Mouse (Mus musculus) myocyte (in vitro differentiated cells): ENCODE measurements around the gene Etfbkmt. TPM values are rescaled to one million over a fixed set of nuclear protein-coding genes. Genes with fewer than 3 reads are reported as not detected.

Experiments
- H3K27me3 ChIP-seq: one replicate; pipeline ENCODE4 v1.6.1; 2011; ENCODE audit not compliant: control insufficient read depth, insufficient read depth, insufficient read length
- H3K36me3 ChIP-seq: one replicate; pipeline ENCODE4 v1.6.1; 2011; ENCODE audit not compliant: control insufficient read depth, insufficient read depth
- H3K4me2 ChIP-seq: one replicate; pipeline ENCODE4 v1.6.1; 2011; ENCODE audit warnings: low read depth, control low read depth
- H3K4me3 ChIP-seq: one replicate; pipeline ENCODE4 v1.5.1; 2011; ENCODE audit warnings: mild to moderate bottlenecking, control low read depth, moderate library complexity
- H3K79me2 ChIP-seq: one replicate; pipeline ENCODE4 v1.6.1; 2011; ENCODE audit not compliant: control insufficient read depth, insufficient read depth
- H3ac ChIP-seq: one replicate; pipeline ENCODE4 v1.6.1; 2011; ENCODE audit not compliant: control insufficient read depth, insufficient read length
- CEBPB ChIP-seq: IDR thresholded peaks from 2 replicates; pipeline ENCODE4 v1.6.1; 2011; ENCODE audit warnings: mild to moderate bottlenecking, moderate library complexity; ENCODE audit not compliant: poor library complexity, insufficient read depth, severe bottlenecking
- E2F4 ChIP-seq: IDR thresholded peaks from one replicate; pipeline ENCODE4 v1.6.1; 2011; ENCODE audit warnings: mild to moderate bottlenecking, control low read depth, moderate library complexity; ENCODE audit not compliant: insufficient read depth
- MAX ChIP-seq: IDR thresholded peaks from one replicate; pipeline ENCODE4 v1.6.1; 2011; ENCODE audit warnings: low read depth, mild to moderate bottlenecking, control low read depth
- MYOD1 ChIP-seq, 3 experiments: IDR thresholded peaks; one replicate each; pipeline ENCODE4 v1.6.1; 2011; ENCODE audit warnings: control low read depth in 2 of 3, low read depth in 2 of 3, mild to moderate bottlenecking in 2 of 3, moderate library complexity in 1 of 3; ENCODE audit not compliant: insufficient read length in 2 of 3, control insufficient read depth in 1 of 3
- MYOG ChIP-seq, 3 experiments: IDR thresholded peaks; one replicate each; pipeline ENCODE4 v1.6.1; 2011; ENCODE audit warnings: control low read depth in 2 of 3, low read depth in 2 of 3, mild to moderate bottlenecking in 2 of 3; ENCODE audit not compliant: insufficient read length in 2 of 3, control insufficient read depth in 1 of 3, insufficient read depth in 1 of 3
- POLR2A ChIP-seq: IDR thresholded peaks from one replicate; pipeline ENCODE4 v1.6.1; 2011; ENCODE audit warnings: low read depth, mild to moderate bottlenecking, control low read depth, moderate library complexity; ENCODE audit not compliant: insufficient read length
- POLR2AphosphoS2 ChIP-seq: IDR thresholded peaks from one replicate; pipeline ENCODE4 v1.6.1; 2011; ENCODE audit warnings: low read depth, control low read depth; ENCODE audit not compliant: insufficient read length
- REST ChIP-seq: IDR thresholded peaks from one replicate; pipeline ENCODE4 v1.6.1; 2011; ENCODE audit warnings: mild to moderate bottlenecking, control low read depth, moderate library complexity; ENCODE audit not compliant: insufficient read depth, insufficient read length
- SRF ChIP-seq: IDR thresholded peaks from one replicate; pipeline ENCODE4 v1.6.1; 2011; ENCODE audit warnings: low read depth; ENCODE audit not compliant: control insufficient read depth, insufficient read length
- TCF12 ChIP-seq: IDR thresholded peaks from one replicate; pipeline ENCODE4 v1.6.1; 2011; ENCODE audit warnings: mild to moderate bottlenecking, control low read depth; ENCODE audit not compliant: poor library complexity, insufficient read depth, severe bottlenecking
- TCF3 ChIP-seq: IDR thresholded peaks from one replicate; pipeline ENCODE4 v1.6.1; 2011; ENCODE audit warnings: low read depth, control low read depth; ENCODE audit not compliant: insufficient read length
- USF1 ChIP-seq: IDR thresholded peaks from one replicate; pipeline ENCODE4 v1.6.1; 2011; ENCODE audit warnings: low read depth, mild to moderate bottlenecking, control low read depth, moderate library complexity
- polyA plus RNA-seq: library from polyadenylated mRNA; unstranded; fragments of >200 nt; fragmentation: generic; extraction: Trizol; gene quantifications from one replicate; pipeline ENCODE4 v1.2.1, GENCODE M21; 2012; ENCODE audit warnings: missing spikeins

Gene Etfbkmt
- 7.2 TPM for polyA plus RNA-seq

GRCm38 (mm10) chr6:149139471-149139870 lies at the start of gene Etfbkmt:
Gene Etfbkmt (plus strand): TSS chr6:149139849.
- Histone ChIP-seq H3K79me2 (peaks cover 9% of the 10 kb centered on the region), H3K4me2 (no peak within 1 kb of the TSS), H3K36me3 (no peaks in the 10 kb centered on the region), H3K4me3 (peak within 1 kb of the TSS; percentile 38), H3K27me3 (no peaks in the 10 kb centered on the region), H3ac (no peak within 1 kb of the TSS)
- no peak for TF ChIP-seq CEBPB
- no peak for TF ChIP-seq REST
- TF ChIP-seq MYOD1 (IDR thresholded peaks at IDR 0.05; ENCODE audit: control insufficient read depth in 1 of 3, insufficient read length in 2 of 3, low read depth in 2 of 3), result no peak
- TF ChIP-seq MAX, result no peak
- TF ChIP-seq E2F4, result no peak
- TF ChIP-seq MYOG (IDR thresholded peaks at IDR 0.05; ENCODE audit: control insufficient read depth in 1 of 3, insufficient read depth in 1 of 3, insufficient read length in 2 of 3, low read depth in 2 of 3), result no peak
- TF ChIP-seq TCF12, result no peak
- TF ChIP-seq TCF3, result no peak
- no peak for TF ChIP-seq USF1
- TF ChIP-seq SRF, result no peak
- no peak for TF ChIP-seq POLR2AphosphoS2
- no peak for TF ChIP-seq POLR2A

DNA sequence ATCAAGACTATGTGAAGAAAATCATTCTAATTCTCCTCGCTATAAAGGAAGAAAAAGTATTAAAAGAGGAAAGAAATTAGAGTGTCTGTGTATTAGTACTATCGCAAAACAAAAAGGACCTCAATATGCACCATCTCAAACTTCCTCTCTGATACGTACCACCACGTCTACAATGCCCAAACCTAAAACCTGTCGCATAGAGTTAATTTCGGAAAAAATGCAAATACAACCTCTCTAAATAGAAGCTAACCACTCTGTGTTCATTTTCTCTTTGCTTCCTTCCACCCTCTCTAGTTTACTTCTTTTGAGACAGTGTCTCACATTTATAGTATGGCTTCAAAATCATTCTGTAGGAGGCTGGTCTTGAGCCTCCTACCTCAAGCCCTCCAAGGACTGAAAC lies 47.2 kb upstream of the Etfbkmt start:
- no peak overlapping the region for H3ac ChIP-seq
- H3K79me2 ChIP-seq, result peaks cover 60% of the 10 kb centered on the region
- no peaks in the 10 kb centered on the region for H3K27me3 ChIP-seq
- H3K4me3 ChIP-seq, result no peak overlapping the region
- no peak overlapping the region for H3K4me2 ChIP-seq
- no peak for TF ChIP-seq USF1
- no peak for TF ChIP-seq TCF12
- TF ChIP-seq SRF, result no peak
- no peak for TF ChIP-seq MYOD1 (IDR thresholded peaks at IDR 0.05; ENCODE audit: control insufficient read depth in 1 of 3, insufficient read length in 2 of 3, low read depth in 2 of 3)
- TF ChIP-seq POLR2A, result no peak
- no peak for TF ChIP-seq MAX
- TF ChIP-seq CEBPB, result no peak
- TF ChIP-seq MYOG (IDR thresholded peaks at IDR 0.05; ENCODE audit: control insufficient read depth in 1 of 3, insufficient read depth in 1 of 3, insufficient read length in 2 of 3, low read depth in 2 of 3), result no peak
- TF ChIP-seq REST, result no peak
- TF ChIP-seq TCF3, result no peak
- no peak for TF ChIP-seq E2F4
- no peak for TF ChIP-seq POLR2AphosphoS2
- no peaks in the 10 kb centered on the region for H3K36me3 ChIP-seq

DNA sequence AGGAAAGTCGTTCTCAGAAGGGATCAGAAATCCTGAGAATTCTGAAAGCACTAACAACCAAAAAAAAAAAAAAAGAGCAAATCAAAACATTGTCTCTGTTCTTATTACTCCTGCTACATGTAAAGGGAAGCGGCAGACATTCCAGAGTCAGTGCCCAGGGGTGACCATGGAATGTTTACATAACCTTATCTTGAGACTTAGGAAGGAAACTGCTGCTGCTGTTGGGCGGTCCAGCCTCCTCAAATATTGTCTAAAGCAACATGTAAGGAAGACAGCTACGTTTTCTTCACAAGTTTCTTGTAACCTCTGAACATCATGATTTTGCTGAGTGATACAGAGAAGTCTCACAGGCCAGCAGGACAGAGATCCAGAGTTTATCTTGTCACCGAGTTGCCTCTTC lies 46.2 kb upstream of the Etfbkmt start:
- Histone ChIP-seq H3K4me3 (no peak overlapping the region), H3K4me2 (peak overlapping the region; percentile 40), H3ac (no peak overlapping the region), H3K79me2 (peaks cover 60% of the 10 kb centered on the region), H3K27me3 (no peaks in the 10 kb centered on the region), H3K36me3 (no peaks in the 10 kb centered on the region)
- TF ChIP-seq E2F4, result no peak

GRCm38 (mm10) chr6:149094555-149094954 lies 45.1 kb upstream of the Etfbkmt start:
- no peaks in the 10 kb centered on the region for H3K27me3 ChIP-seq
- no peak for TF ChIP-seq MAX
- peak in 1 of 3 experiments; percentile 54 for TF ChIP-seq MYOD1 (IDR thresholded peaks at IDR 0.05; ENCODE audit: control insufficient read depth in 1 of 3, insufficient read length in 2 of 3, low read depth in 2 of 3)
- peak in 1 of 3 experiments; percentile 19 for TF ChIP-seq MYOG (IDR thresholded peaks at IDR 0.05; ENCODE audit: control insufficient read depth in 1 of 3, insufficient read depth in 1 of 3, insufficient read length in 2 of 3, low read depth in 2 of 3)
- no peaks in the 10 kb centered on the region for H3K36me3 ChIP-seq
- H3K79me2 ChIP-seq, result peaks cover 61% of the 10 kb centered on the region
- H3K4me2 ChIP-seq, result peak overlapping the region; percentile 55
- H3K4me3 ChIP-seq, result no peak overlapping the region
- no peak overlapping the region for H3ac ChIP-seq

DNA sequence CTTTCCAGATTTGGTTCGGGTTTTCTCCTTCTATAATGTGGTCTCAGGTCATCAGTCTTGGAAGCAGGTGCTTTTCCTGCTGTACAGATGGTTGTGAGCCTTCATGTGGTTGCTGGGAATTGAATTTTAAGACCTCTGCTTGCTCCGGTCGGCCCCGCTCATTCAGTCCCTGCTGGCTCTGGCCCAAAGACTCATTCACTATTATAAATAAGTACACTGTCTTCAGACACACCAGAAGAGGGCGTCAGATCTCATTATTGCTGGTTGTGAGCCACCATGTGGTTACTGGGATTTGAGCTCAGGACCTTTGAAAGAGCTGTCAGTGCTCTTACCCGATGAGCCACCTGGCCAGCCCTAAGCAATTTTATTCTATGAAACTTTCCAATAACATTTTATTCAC lies 44.3 kb upstream of the Etfbkmt start:
- H3K27me3 ChIP-seq, result no peaks in the 10 kb centered on the region
- peak overlapping the region; percentile 55 for H3K4me2 ChIP-seq
- no peak overlapping the region for H3ac ChIP-seq
- no peak for TF ChIP-seq SRF
- no peak for TF ChIP-seq CEBPB
- TF ChIP-seq MAX, result no peak
- no peak for TF ChIP-seq REST
- no peak for TF ChIP-seq POLR2AphosphoS2
- no peak for TF ChIP-seq POLR2A
- TF ChIP-seq E2F4, result no peak
- no peak for TF ChIP-seq TCF3
- no peak for TF ChIP-seq MYOG (IDR thresholded peaks at IDR 0.05; ENCODE audit: control insufficient read depth in 1 of 3, insufficient read depth in 1 of 3, insufficient read length in 2 of 3, low read depth in 2 of 3)
- no peak for TF ChIP-seq TCF12
- H3K4me3 ChIP-seq, result no peak overlapping the region
- H3K36me3 ChIP-seq, result no peaks in the 10 kb centered on the region
- H3K79me2 ChIP-seq, result peaks cover 60% of the 10 kb centered on the region

DNA sequence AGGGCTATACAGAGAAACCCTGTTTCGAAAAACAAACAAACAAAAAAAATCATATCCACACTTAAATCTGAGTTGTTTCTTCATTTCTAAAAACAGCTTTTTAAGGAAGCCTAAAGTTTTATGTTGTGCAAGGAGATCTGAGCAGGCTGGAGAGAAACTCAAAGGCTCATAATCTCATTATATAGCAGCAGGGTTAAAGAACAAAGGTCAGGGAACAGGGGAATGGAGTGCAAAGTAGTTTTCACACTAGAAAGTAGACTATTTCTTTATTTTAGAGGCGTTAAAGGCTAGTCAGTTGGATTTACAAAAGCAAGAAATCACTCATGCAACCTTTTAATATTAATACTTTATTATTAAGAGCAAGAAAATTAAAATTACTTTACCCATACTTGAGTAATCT lies 43.4 kb upstream of the Etfbkmt start:
- no peak overlapping the region for H3K4me2 ChIP-seq
- no peak overlapping the region for H3ac ChIP-seq
- TF ChIP-seq MAX (no peak), E2F4 (no peak), SRF (no peak), USF1 (no peak), TCF3 (no peak), CEBPB (no peak), REST (no peak), TCF12 (no peak), MYOG (IDR thresholded peaks at IDR 0.05; ENCODE audit: control insufficient read depth in 1 of 3, insufficient read depth in 1 of 3, insufficient read length in 2 of 3, low read depth in 2 of 3) (no peak), POLR2A (no peak)
- H3K36me3 ChIP-seq, result no peaks in the 10 kb centered on the region
- H3K4me3 ChIP-seq, result no peak overlapping the region
- peaks cover 57% of the 10 kb centered on the region for H3K79me2 ChIP-seq
- no peaks in the 10 kb centered on the region for H3K27me3 ChIP-seq
